Mouse (Mus musculus): Measurements from ENCODE around the gene Med21. TPM values are rescaled to one million over a fixed set of nuclear protein-coding genes. Genes with fewer than 3 reads are reported as not detected.

The Med21 gene
- polyA plus RNA-seq, 1 experiment from 2014 or later: 135 TPM

- ATAC-seq (ENCODE audit: low FRiP score): no peak
- H3K36me3 ChIP-seq: 0 out of 2 replicates have a peak, but pooled peaks cover 1% of the 10 kb centered on the region
- peaks cover 14% of the 10 kb centered on the region for H3K4me1 ChIP-seq
- WGBS: 88% methylated on average over 9 of the region's 9 CpGs
- no peak overlapping the region for H3K4me3 ChIP-seq (replicated peaks)
- no peak overlapping the region for H3K9ac ChIP-seq (replicated peaks)
- H3K9me3 ChIP-seq (replicated peaks): no peaks in the 10 kb centered on the region
- H3K27ac ChIP-seq (replicated peaks): no peak overlapping the region
- H3K27me3 ChIP-seq (replicated peaks): no peaks in the 10 kb centered on the region
- no peak overlapping the region for H3K4me2 ChIP-seq
These were observed 12.3 kb upstream of the Med21 start for GRCm38 (mm10) chr6:146629781-146630756.

DNA sequence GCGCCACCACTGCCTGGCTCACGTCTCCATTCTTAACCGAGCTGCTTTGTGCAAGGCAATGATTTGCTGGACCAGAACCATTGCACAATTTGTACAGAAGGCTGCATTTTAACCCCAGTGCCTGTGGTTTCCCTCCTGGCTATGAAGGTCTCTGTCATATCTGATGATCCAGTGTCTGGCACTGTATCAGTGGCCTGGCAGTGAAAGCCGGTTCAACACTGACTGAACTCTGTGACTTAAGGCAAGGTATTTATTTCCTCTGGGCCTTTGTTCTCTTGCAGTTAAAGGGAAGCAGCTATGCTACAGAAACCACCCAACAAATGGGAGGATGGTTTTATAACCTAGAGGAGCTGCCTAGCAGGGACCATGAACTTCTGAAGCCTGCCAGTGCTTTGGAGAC lies 11.4 kb upstream of the Med21 start:
- no peaks in the 10 kb centered on the region for H3K27me3 ChIP-seq (replicated peaks)
- no peaks in the 10 kb centered on the region for H3K9me3 ChIP-seq (replicated peaks)
- H3K9ac ChIP-seq (replicated peaks): no peak overlapping the region
- peaks cover 14% of the 10 kb centered on the region for H3K4me1 ChIP-seq
- H3K4me3 ChIP-seq (replicated peaks): no peak overlapping the region
- WGBS: 74% methylated on average over 4 of the region's 4 CpGs
- no peak overlapping the region for H3K4me2 ChIP-seq
- no peak for ATAC-seq (ENCODE audit: low FRiP score)
- H3K36me3 ChIP-seq: no peaks in the 10 kb centered on the region
- H3K27ac ChIP-seq (replicated peaks): no peak overlapping the region

DNA sequence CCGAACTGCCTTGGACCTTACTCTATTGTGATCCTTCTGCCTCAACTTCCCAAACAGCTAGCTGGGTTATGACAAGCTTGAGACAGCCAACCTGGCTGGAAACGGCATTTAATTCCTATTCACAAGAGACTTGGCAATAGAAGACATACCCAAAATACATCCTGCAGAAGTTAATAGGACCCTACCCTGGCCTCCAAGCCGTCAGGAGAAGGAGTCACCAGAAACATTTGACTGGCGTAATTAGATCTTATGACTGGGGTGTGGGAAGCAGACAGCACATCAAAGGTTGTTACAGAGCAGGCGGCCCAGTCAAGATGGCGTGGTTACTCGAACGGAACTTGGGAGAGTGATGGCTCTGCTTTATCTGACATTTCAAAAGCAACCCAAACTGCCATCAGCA lies 10.5 kb upstream of the Med21 start:
- Histone ChIP-seq H3K27me3 (replicated peaks) (no peaks in the 10 kb centered on the region), H3K27ac (replicated peaks) (no peak overlapping the region), H3K4me1 (peaks cover 14% of the 10 kb centered on the region), H3K4me2 (no peak overlapping the region), H3K36me3 (no peaks in the 10 kb centered on the region), H3K4me3 (replicated peaks) (no peak overlapping the region), H3K9ac (replicated peaks) (no peak overlapping the region), H3K9me3 (replicated peaks) (no peaks in the 10 kb centered on the region)
- ATAC-seq (ENCODE audit: low FRiP score): no peak
- 64% methylated on average over 8 of the region's 8 CpGs for WGBS

DNA sequence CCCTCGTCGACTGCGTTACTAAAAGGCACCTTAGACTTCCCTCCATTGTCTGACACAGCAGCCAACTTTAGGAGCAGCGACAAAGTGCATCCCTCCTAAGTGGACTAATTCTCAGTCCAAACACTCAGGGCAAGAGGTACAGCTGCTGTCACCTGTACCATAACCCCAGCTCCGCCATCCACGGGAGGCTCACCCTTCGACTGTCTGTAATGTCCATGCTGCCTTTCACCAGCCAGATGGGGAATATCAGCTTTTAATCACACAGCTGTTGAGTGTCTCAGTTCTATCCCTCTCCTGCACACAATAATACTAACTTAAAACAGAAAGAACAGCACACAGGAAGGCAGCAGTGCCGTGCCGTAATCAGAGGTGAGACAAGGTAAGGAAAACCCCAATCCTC lies 9.9 kb upstream of the Med21 start:
- 76% methylated on average over 9 of the region's 9 CpGs for WGBS
- H3K36me3 ChIP-seq: no peaks in the 10 kb centered on the region
- no peak for ATAC-seq (ENCODE audit: low FRiP score)
- no peak overlapping the region for H3K9ac ChIP-seq (replicated peaks)
- H3K27ac ChIP-seq (replicated peaks): no peak overlapping the region
- H3K27me3 ChIP-seq (replicated peaks): no peaks in the 10 kb centered on the region
- peak overlapping the region; percentile 77; the same call in 1 of the 2 replicates for H3K4me2 ChIP-seq
- peaks cover 14% of the 10 kb centered on the region for H3K4me1 ChIP-seq
- H3K4me3 ChIP-seq (replicated peaks): no peak overlapping the region
- H3K9me3 ChIP-seq (replicated peaks): no peaks in the 10 kb centered on the region

- Histone ChIP-seq H3K4me1 (peaks cover 14% of the 10 kb centered on the region), H3K27ac (replicated peaks) (0 out of 2 replicates have a peak overlapping the region, but pooled peaks have one; percentile 89), H3K27me3 (replicated peaks) (no peaks in the 10 kb centered on the region), H3K9ac (replicated peaks) (peak overlapping the region; percentile 74; the same call in 1 of the 2 replicates), H3K4me2 (peak overlapping the region; percentile 77), H3K9me3 (replicated peaks) (no peaks in the 10 kb centered on the region), H3K36me3 (no peaks in the 10 kb centered on the region), H3K4me3 (replicated peaks) (peak overlapping the region; percentile 82)
- WGBS: 45% methylated on average over 8 of the region's 8 CpGs
- ATAC-seq (ENCODE audit: low FRiP score): no peak
These were observed 9.2 kb upstream of the Med21 start for GRCm38 (mm10) chr6:146633097-146633496.

DNA sequence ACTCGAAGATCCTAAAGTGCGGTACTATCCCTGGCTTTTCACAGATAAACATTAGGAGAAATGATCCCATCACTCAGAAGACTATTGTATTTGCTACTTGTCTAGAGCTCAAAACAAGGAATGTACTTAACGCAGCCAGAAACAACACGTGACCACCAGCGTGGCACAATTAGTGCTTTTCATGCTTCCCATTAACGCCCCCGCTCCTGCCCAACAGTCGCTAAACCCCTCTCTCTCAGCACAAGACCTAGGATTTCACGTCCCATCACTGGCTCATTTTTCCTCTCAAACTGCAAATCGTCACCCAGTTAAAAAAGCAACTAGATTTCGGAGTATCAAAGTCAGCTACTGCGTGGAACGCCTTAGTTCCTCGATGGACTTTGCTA lies 8.7 kb upstream of the Med21 start:
- H3K4me1 ChIP-seq: peaks cover 14% of the 10 kb centered on the region
- H3K4me3 ChIP-seq (replicated peaks): peak overlapping the region; percentile 82
- H3K36me3 ChIP-seq: no peaks in the 10 kb centered on the region
- H3K9me3 ChIP-seq (replicated peaks): no peaks in the 10 kb centered on the region
- 11% methylated on average over 14 of the region's 14 CpGs for WGBS
- H3K4me2 ChIP-seq: peak overlapping the region; percentile 77
- peak; percentile 51 for ATAC-seq (ENCODE audit: low FRiP score)
- no peaks in the 10 kb centered on the region for H3K27me3 ChIP-seq (replicated peaks)
- H3K9ac ChIP-seq (replicated peaks): peak overlapping the region; percentile 74
- peak overlapping the region; percentile 89 for H3K27ac ChIP-seq (replicated peaks)

DNA sequence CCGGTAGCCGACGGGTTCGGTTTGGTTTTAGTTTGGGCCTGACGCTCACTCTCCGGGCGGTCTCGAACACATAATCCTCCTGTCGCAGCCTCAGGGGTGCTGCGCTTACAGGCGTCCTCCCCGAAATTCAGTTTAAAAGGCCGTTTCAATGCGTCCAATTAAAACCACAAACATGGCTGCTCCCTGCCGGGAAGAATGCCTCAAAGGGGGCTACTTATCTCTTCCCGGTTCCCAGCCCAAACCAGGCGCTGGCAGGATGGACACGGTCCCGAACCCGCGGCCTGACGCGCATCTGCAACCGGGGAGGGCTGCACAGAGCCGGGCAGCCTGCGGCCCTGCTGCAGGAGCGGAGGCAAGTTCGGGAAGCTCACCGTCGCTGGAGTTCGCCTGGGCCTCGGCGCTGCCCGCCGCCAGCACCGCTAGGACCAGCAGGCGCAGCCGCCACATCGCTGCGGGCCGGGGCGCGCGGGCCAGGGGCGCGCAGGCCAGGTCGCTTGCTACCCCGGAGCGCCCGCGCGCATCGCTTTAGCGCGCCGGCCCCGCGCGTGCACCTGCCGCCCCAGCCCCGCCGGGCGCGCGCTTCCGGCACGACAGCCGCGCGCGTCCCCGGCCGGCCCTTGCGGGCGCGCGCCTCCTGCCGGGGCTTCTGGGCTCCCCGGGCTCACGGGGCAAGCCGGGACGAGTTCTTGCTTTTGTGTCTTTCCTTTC lies 8.2 kb upstream of the Med21 start:
- peak overlapping the region; percentile 89 for H3K27ac ChIP-seq (replicated peaks)
- peak overlapping the region; percentile 74 for H3K9ac ChIP-seq (replicated peaks)
- no peaks in the 10 kb centered on the region for H3K36me3 ChIP-seq
- H3K4me3 ChIP-seq (replicated peaks): peak overlapping the region; percentile 82
- peak overlapping the region; percentile 77 for H3K4me2 ChIP-seq
- ATAC-seq (ENCODE audit: low FRiP score): peak; percentile 94
- H3K9me3 ChIP-seq (replicated peaks): no peaks in the 10 kb centered on the region
- under 1% methylated on average over 74 of the region's 82 CpGs for WGBS
- H3K27me3 ChIP-seq (replicated peaks): no peaks in the 10 kb centered on the region
- H3K4me1 ChIP-seq: peaks cover 14% of the 10 kb centered on the region

GRCm38 (mm10) chr6:146634759-146635606 lies 7.4 kb upstream of the Med21 start:
- H3K4me2 ChIP-seq: peak overlapping the region; percentile 77
- no peak overlapping the region for H3K9ac ChIP-seq (replicated peaks)
- H3K27me3 ChIP-seq (replicated peaks): no peaks in the 10 kb centered on the region
- peak overlapping the region; percentile 82 for H3K4me3 ChIP-seq (replicated peaks)
- H3K4me1 ChIP-seq: peaks cover 14% of the 10 kb centered on the region
- WGBS: 66% methylated on average over 4 of the region's 4 CpGs
- H3K9me3 ChIP-seq (replicated peaks): no peaks in the 10 kb centered on the region
- no peaks in the 10 kb centered on the region for H3K36me3 ChIP-seq
- H3K27ac ChIP-seq (replicated peaks): no peak overlapping the region
- ATAC-seq (ENCODE audit: low FRiP score): no peak

- Histone ChIP-seq H3K4me1 (peaks cover 14% of the 10 kb centered on the region), H3K36me3 (no peaks in the 10 kb centered on the region), H3K9me3 (replicated peaks) (no peaks in the 10 kb centered on the region), H3K4me3 (replicated peaks) (no peak overlapping the region), H3K4me2 (no peak overlapping the region), H3K9ac (replicated peaks) (no peak overlapping the region), H3K27me3 (replicated peaks) (no peaks in the 10 kb centered on the region), H3K27ac (replicated peaks) (no peak overlapping the region)
- 93% methylated on average over 5 of the region's 5 CpGs for WGBS
- ATAC-seq (ENCODE audit: low FRiP score): no peak
These were observed 5.9 kb upstream of the Med21 start for GRCm38 (mm10) chr6:146636482-146636881.

- Histone ChIP-seq H3K9ac (replicated peaks) (no peak overlapping the region), H3K36me3 (no peaks in the 10 kb centered on the region), H3K9me3 (replicated peaks) (no peaks in the 10 kb centered on the region), H3K4me3 (replicated peaks) (no peak overlapping the region), H3K27ac (replicated peaks) (no peak overlapping the region), H3K4me2 (no peak overlapping the region), H3K27me3 (replicated peaks) (no peaks in the 10 kb centered on the region), H3K4me1 (peaks cover 14% of the 10 kb centered on the region)
- WGBS: 90% methylated on average over 7 of the region's 7 CpGs
- ATAC-seq (ENCODE audit: low FRiP score): no peak
These were observed 2.0 kb upstream of the Med21 start for GRCm38 (mm10) chr6:146640068-146640965.

Data from neural tube, embryonic 15.5 days (tissue).